Mouse (Mus musculus): ENCODE measurements at regions not wholly inside any gene's neighbourhood (a gene's known extent, or its start where the extent isn't known, plus 50 kb on each side); places are given as distances from the start of the nearest gene placed in this dataset.

- no peak for DNase-seq (ENCODE audit: low spot score)
These were observed 198.5 kb downstream of the Gm11077 start for GRCm38 (mm10) chr6:140927616-140928015.

DNA sequence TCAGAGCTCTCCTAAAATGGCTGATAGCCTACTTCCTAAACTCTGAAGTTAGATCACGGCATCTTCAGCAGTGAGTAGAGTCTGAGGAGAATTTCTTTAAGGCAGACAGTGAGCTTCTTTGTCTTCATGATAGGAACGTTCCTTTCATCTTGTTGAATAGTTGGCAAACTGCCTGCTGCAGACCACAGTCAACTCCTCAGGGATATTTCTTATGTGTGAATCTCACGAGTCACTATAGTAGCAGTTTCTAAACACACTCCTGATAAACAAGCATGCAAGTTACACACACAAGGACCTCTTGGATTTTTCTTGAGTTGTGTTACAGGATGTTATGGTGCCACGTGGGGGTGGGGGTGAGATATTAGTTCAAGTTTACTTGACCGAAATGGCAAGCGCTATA, 205.2 kb downstream of the Gm11077 start:
- no peak for DNase-seq (ENCODE audit: low spot score)

DNA sequence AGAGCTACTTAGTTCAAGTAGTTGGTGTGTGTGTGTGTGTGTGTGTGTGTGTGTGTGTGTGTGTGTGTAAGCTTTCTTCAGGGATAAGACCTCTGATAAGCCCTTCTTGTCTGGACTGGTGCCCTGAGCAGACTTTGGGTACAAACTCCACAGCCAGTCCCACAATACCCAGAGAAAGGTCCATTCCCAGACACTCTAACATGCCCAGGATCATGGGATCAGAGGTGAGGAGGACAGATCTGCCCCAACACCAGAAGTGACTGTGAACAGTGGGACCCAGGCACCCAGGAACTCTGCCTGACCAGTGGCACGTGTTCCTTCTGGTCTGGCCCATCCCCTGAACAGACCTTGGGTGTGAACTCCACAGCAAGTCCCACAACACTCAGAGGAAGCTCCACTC, 208.9 kb downstream of the Gm11077 start:
- no peak for DNase-seq (ENCODE audit: low spot score)

DNA sequence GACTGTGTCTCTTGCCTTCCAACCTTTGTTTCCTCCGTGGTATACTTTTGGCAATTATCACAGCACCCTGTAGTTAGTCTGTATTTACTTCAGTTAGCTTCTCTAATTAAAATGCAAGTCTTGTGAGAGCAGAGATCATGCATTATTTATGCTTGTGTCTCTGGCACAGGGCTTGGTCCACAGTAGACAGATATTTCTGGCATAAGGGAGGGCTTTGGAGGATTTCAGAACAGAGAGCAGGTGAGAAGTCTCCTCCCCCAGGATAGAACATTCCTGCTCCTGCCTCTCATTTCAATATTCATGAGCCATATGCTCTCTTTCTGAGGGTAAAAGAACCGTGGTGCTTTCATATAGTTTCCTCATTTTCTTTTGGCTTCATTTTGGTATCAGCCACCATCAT, 217.6 kb downstream of the Gm11077 start:
- DNase-seq (ENCODE audit: low spot score), result no peak

DNA sequence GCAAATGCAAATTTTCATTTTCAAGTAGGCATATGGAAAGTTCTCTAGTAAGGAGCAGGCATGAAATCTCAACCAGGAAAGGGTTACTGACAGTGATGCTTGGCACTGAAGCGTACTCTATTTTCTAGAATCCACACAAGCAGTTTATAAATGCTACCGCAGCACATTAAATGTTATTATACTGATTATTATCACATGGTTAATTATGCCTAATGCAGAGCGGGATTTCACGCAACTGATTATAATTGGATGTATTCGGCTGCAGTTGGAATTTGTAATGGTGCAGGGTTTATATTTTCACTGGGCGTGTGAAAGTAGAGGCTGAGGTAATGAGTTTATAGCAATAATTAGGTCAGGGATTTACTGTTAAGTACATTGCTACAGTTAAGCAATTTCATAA, 221.4 kb downstream of the Gm11077 start:
- DNase-seq (ENCODE audit: low spot score), result no peak

DNA sequence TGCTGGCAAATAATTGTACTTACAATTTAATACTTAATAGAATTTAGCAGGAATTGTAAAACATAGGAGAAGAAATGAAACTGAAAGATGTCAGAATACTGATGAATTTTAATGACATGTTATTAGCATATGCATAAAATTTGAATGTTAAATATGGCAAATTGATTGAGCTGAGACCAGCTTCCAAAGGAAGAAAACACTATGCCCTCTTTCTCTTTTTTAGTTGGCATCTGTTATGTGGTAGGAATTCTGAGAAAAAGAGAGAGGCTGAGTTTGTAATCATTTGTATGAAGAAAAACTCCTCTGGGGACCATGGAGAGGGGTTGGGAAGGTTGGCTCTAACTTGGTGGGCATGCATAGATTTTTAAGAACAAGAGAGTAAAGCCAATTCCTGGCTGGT, 224.2 kb downstream of the Gm11077 start:
- DNase-seq (ENCODE audit: low spot score), result no peak

GRCm38 (mm10) chr6:140953721-140954120, 224.6 kb downstream of the Gm11077 start:
- DNase-seq (ENCODE audit: low spot score), result no peak

- DNase-seq (ENCODE audit: low spot score), result peak; percentile 48
These were observed 226.9 kb downstream of the Gm11077 start for GRCm38 (mm10) chr6:140955751-140956521.

DNA sequence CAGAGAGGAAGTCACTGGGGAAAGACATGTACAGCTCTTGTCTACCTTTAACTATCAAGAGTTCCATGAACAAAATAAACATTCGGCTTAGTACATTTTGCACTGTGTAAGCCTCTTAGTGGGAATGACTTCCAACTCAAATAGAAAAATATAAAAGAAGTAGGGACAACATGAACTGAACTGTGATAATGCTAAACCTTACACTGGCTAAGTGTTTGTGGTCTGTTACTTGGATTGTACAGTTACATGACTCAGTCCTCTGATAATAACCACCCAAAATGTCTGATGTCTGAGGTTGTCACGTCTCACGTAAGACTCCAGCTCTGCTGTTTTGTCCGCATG, 227.4 kb downstream of the Gm11077 start:
- DNase-seq (ENCODE audit: low spot score), result no peak

GRCm38 (mm10) chr6:140961987-140962386, 232.9 kb downstream of the Gm11077 start:
- DNase-seq (ENCODE audit: low spot score), result no peak

DNA sequence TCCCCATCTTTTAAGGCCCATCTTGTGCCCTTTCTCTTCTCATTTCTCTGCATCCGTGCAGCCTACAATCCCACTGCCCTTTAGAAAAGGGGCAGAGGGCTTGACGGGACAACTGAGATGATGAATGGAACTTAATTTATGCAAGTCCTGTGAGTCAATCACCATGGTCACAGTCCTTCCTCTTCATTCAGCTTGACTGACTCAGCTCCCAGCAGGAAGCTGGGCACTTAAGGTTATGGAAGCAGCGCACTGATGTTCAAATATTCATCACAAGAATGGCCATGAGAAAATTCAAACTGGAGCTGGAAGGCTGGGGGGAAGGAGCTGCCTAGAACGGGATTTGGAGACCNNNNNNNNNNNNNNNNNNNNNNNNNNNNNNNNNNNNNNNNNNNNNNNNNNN, 233.5 kb downstream of the Gm11077 start:
- DNase-seq (ENCODE audit: low spot score), result no peak

GRCm38 (mm10) chr6:140973732-140974131, 244.6 kb downstream of the Gm11077 start:
- DNase-seq (ENCODE audit: low spot score), result no peak

- DNase-seq (ENCODE audit: low spot score), result no peak
These were observed 247.9 kb downstream of the Gm11077 start for GRCm38 (mm10) chr6:140976989-140977388.

- no peak for DNase-seq (ENCODE audit: low spot score)
These were observed 254.5 kb downstream of the Gm11077 start for GRCm38 (mm10) chr6:140983610-140984009.

GRCm38 (mm10) chr6:140984249-140984648, 255.2 kb downstream of the Gm11077 start:
- no peak for DNase-seq (ENCODE audit: low spot score)

GRCm38 (mm10) chr6:140993643-140994580, 255.2 kb upstream of the Pde3a start:
- no peak for DNase-seq (ENCODE audit: low spot score)

- peak; percentile 7 for DNase-seq (ENCODE audit: low spot score)
These were observed 253.5 kb upstream of the Pde3a start for GRCm38 (mm10) chr6:140995340-140996135.

GRCm38 (mm10) chr6:140998069-140998468, 251.0 kb upstream of the Pde3a start:
- no peak for DNase-seq (ENCODE audit: low spot score)

DNA sequence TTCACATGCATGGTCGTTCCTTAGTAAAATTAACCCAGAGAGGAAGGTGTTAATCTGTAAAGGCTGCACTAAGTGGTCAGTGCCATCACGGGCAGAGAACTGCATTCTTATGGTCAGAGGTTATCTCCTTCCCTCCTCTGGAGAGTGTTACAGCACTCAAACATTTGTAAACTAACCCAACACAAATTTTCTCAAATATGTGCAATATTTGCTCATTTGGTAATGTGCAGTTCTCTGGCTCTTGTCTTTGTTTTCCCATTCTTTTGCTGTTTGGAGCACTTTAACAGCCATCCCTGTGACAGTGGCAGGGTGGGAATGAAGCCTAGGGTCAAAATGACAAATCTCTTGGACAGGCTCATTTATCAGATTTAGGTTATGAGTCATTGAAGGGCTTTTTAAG, 248.5 kb upstream of the Pde3a start:
- DNase-seq (ENCODE audit: low spot score), result peak; percentile 15

DNA sequence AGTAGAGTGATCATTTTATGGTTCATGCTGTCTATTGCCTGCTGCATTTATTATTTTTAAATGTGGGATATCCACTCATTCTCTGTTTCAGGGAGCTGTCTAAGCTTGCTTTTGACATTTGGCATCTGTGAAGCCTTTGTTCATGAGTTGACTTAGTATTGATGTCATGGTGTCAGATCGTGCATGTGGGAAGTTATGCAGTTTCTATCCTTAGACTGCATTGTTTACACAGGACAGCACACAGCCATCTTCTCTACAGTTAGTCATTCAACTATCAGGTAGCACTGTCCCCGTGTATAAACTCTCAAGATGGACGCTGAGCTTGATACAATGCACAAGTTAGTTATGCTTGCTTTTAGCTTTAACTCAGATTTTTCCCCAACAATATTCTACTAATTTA, 247.8 kb upstream of the Pde3a start:
- no peak for DNase-seq (ENCODE audit: low spot score)

DNA sequence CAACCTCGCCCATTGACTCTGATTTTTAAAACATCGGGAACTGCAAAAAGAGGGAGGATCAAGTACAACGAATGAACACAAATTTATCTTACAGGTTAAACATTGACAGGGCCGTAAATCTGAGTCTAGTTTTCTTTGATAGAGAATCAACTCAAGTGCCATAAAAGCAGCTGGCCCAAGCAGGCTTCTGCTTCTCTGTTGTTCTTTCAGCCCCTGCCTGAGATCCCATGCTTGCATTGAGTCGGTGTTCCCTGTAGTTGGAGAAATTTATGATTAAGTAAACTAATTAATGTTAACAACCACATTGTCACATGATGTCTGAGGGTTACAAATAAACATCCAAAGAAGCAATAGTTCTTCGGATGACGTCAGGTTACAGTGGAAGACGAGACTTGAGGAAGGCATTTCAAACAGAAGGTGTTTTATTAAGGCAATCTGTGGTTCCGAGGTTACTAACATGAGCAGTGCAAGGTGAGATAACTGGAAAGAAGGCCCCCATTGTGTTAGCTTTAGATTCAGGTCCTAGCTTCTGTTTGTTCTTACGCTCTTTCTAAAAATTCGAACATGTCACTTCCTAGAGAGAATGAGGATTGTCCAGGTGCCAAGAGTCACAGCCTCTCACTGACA, 233.9 kb upstream of the Pde3a start:
- DNase-seq (ENCODE audit: low spot score), result no peak

DNA sequence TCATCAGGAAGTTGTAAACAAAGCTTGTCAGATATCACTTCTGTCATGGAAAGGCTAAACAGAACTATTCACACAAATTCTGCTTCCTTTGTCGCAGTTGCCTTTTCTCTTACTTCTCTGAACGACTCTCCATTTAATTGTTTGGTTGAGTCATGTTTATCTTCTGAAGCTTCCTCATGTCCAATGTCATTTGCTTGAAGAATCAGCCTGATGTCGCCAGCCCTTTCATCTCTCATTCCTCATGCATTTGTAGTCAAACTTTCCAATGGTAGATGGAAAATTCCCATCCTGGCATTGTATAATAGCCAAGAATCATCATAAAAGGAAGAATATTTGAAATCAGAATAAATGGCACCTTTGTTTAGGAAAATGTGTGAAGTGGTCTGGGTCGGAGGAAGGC, 225.6 kb upstream of the Pde3a start:
- DNase-seq (ENCODE audit: low spot score), result no peak
